Mouse (Mus musculus) neural tube, postnatal 0 days (tissue): ENCODE data around the gene Cpt2. TPM values are rescaled to one million over a fixed set of nuclear protein-coding genes. Genes with fewer than 3 reads are reported as not detected.

Experiments used
- polyA plus RNA-seq: library from polyadenylated mRNA; unstranded; fragments of >200 nt; fragmentation: Nextera tagmentation; extraction: Ambion mirVana; gene quantifications from 2 replicates; pipeline ENCODE4 v1.2.1, GENCODE M21; 2015

Gene Cpt2
- 13.4 and 13.8 TPM in 2 replicates for polyA plus RNA-seq

DNA sequence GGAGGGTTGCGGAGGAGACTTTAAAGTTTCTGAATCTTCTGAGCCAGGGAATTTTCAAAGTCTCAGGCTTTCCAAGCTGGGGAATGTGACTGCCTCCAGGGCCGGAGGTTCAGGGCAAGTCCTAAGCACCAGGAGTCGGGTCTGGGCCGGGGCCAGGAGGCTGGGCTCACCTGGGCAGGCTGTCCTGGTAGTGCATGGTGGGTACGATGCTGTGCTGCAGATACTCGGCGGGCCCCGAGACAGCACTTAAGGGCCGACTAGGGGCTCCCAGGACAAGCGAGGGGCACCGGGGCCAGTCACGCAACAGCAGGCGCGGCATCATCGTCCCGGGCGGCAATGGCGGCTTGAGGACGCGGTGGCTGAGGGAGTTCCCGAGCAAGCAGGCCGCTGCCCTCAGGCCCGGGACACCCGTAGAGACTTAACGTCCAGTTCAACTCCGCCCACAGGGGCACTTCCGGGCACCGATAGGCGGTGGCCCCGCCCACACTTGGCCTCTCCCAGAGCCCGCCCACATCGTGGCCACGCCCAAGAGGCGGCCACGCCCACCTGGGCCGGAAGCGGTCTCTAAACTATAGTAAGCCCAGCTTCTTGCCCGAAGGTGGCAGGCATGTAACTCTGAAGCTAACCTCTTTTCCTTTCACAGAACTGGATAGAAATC, at the start of gene Cpt2:
TSS of gene Cpt2 (minus strand) at position 466 of the 658 bp plus-strand sequence.

DNA sequence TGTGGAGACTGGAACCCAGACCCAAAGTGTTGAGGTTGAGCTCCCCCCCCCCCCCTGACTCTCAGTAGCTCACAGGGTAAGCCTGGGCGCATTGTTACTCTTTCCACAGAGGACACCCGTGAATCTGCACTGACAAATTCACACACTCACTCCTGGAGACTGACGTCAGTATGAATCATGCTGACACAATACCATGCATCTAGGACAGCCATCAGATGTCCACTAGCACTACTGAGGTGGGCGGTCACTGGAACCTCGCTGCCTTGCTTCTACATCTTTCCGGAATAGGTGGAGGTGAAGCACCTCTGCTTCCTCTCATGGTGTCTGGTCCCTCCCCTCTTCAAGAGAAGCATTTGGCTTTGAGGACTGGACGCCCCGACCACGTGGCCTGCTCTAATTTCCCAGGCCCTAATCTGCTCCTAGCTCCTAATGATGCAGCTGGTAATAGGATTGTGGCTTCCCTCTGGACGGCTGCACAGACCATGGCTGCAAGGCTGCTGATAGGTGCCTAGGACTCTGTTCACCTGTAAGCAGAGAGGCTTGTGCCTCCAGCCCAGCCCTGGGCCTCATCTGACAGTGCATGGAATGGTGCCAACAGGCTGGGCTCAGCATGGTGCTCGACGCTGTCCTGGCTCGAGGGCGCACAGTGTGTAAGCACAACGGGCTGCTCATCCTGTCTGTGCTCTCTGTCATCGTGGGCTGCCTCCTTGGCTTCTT, 44.7 kb upstream of the Cpt2 start, which contains the start of gene Slc1a7:
TSS of gene Slc1a7 (plus strand) at position 367 of the 717 bp plus-strand sequence.

DNA sequence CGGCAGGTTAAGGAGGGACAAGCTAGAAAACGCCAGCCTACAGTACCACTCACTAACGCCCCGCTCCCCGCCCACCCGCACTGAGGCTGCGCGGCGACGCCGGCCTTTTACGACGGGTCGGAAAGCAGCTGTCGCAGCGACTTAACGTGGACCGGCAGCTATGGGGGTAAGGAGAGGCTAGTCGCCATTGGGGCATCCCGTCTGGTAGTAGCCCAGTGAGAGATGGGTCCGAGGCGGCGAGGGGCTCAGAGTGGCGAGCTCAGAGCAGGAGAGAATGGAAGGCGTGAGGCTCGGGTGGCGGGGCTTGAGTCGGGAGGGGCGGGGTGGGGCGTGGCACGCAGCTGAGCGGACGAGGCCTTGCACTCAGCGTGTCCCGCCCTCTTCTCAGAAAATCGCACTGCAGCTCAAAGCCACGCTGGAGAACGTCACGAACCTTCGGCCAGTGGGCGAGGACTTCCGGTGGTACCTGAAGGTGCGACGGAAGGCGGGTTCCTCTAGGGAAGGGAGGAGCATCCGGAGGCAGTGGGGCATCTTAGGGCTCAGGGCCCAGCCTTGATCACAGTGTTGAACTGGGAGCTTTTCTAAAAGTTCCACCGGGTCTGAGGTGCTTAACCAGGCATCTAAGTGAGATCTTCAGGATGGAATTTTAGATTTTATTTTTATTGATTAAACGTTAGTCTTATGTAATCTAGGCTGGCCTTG, 33.5 kb downstream of the Cpt2 start, which contains the start of gene 0610037L13Rik:
TSS of gene 0610037L13Rik (plus strand) at position 83 of the 702 bp plus-strand sequence.

GRCm38 (mm10) chr4:107879254-107880050, 44.0 kb downstream of the Cpt2 start, which contains the start of gene Magoh:
Gene Magoh, plus strand, starts transcription at chr4:107879755.

Other genes starting within 250 kb of the Cpt2 start
- gene Dmrtb1, start 239.4 kb downstream of the Cpt2 start, polyA plus RNA-seq, result 6.7 and 7.5 TPM in 2 replicates
- gene Lrp8, start 121.3 kb downstream of the Cpt2 start, polyA plus RNA-seq, result 41.2 and 49.3 TPM in 2 replicates
- gene Magoh, start 43.9 kb downstream of the Cpt2 start, polyA plus RNA-seq, result 101 and 108 TPM in 2 replicates
- gene 0610037L13Rik, start 33.8 kb downstream of the Cpt2 start, polyA plus RNA-seq, result 110 and 113 TPM in 2 replicates
- not detected in 2 replicates for gene Slc1a7, start 44.7 kb upstream of the Cpt2 start, polyA plus RNA-seq
- gene Podn, start 172.8 kb upstream of the Cpt2 start, polyA plus RNA-seq, result 1.0 and 1.5 TPM in 2 replicates
- 251 and 261 TPM in 2 replicates for gene Scp2, start 221.4 kb upstream of the Cpt2 start, polyA plus RNA-seq
- 11.8 and 12.0 TPM in 2 replicates for gene Echdc2, start 241.8 kb upstream of the Cpt2 start, polyA plus RNA-seq